Mouse (Mus musculus) midbrain, postnatal 0 days (tissue): ENCODE results near the gene Tff3. TPM values are rescaled to one million over a fixed set of nuclear protein-coding genes. Genes with fewer than 3 reads are reported as not detected.

Experiments used
- ATAC-seq: fragments of 200-750 bp; cut with Nextera tagmentation; 2 replicates; pipeline ENCODE4 v1.8.0; 2017; ENCODE audit warnings: moderate number of reproducible peaks, mild to moderate bottlenecking, moderate TSS enrichment, moderate library complexity; ENCODE audit not compliant: low FRiP score
- DNase-seq: peaks from one replicate; pipeline ENCODE4 v3.0.0-alpha.2; 2015; ENCODE audit warnings: low spot score
- H3K27ac ChIP-seq: fragments of 300-500 bp; sonication (generic); 2 replicates; pipeline ENCODE4 v1.5.1; 2014; ENCODE audit warnings: low read depth, mild to moderate bottlenecking, low read length, mixed read lengths
- H3K27me3 ChIP-seq: fragments of 300-500 bp; sonication (generic); 2 replicates; pipeline ENCODE4 v1.6.1; 2014; ENCODE audit warnings: low read length, control low read depth, mixed read lengths; ENCODE audit not compliant: insufficient read depth
- H3K36me3 ChIP-seq: fragments of 300-500 bp; sonication (generic); 2 replicates; pipeline ENCODE4 v1.6.1; 2014; ENCODE audit warnings: low read length, control low read depth, mixed read lengths; ENCODE audit not compliant: insufficient read depth
- H3K4me1 ChIP-seq: fragments of 300-500 bp; sonication (generic); 2 replicates; pipeline ENCODE4 v1.6.1; 2014; ENCODE audit warnings: mild to moderate bottlenecking, control low read depth, antibody characterized with exemption, low read length, mixed read lengths; ENCODE audit not compliant: insufficient read depth
- H3K4me2 ChIP-seq: fragments of 300-500 bp; sonication (generic); 2 replicates; pipeline ENCODE4 v1.6.1; 2014; ENCODE audit warnings: low read depth, mild to moderate bottlenecking, low read length, mixed read lengths; ENCODE audit not compliant: poor library complexity, severe bottlenecking
- H3K4me3 ChIP-seq: fragments of 300-500 bp; sonication (generic); 2 replicates; pipeline ENCODE4 v1.5.1; 2014; ENCODE audit warnings: low read depth, mild to moderate bottlenecking, low read length, moderate library complexity
- H3K9ac ChIP-seq: fragments of 300-500 bp; sonication (generic); replicated peaks from 2 replicates; pipeline ENCODE4 v1.6.1; 2014; ENCODE audit warnings: mild to moderate bottlenecking, low read length, moderate library complexity, mixed read lengths; ENCODE audit not compliant: poor library complexity, severe bottlenecking
- H3K9me3 ChIP-seq: fragments of 300-500 bp; sonication (generic); 2 replicates; pipeline ENCODE4 v1.6.1; 2016; ENCODE audit warnings: low read length, control low read depth
- CTCF ChIP-seq: IDR thresholded peaks from 2 replicates; pipeline ENCODE4 v1.5.1; 2016; ENCODE audit warnings: antibody characterized with exemption, mild to moderate bottlenecking
- WGBS: fragments of 180-500 bp; shearing (Covaris S2); extraction: QIAGEN DNeasy Blood & Tissue Kit; methylation state at CpG from one replicate; pipeline ENCODE4 v1.1.7; 2014; 5-methylcytosine and 5-hydroxymethylcytosine counted together
- polyA plus RNA-seq: library from polyadenylated mRNA; unstranded; fragments of >200 nt; fragmentation: Nextera tagmentation; extraction: Ambion mirVana; gene quantifications from 2 replicates; pipeline ENCODE4 v1.2.1, GENCODE M21; 2015
- total RNA-seq: library from RNA; depleted of rRNA; stranded (reverse); fragments of >200 nt; gene quantifications from 2 replicates; pipeline ENCODE4 v1.2.3, GENCODE M21; 2014

Gene Tff3
- total and polyA plus RNA-seq, 2 experiments from 2014 or later: 0.83 TPM; not detected in 1

DNA sequence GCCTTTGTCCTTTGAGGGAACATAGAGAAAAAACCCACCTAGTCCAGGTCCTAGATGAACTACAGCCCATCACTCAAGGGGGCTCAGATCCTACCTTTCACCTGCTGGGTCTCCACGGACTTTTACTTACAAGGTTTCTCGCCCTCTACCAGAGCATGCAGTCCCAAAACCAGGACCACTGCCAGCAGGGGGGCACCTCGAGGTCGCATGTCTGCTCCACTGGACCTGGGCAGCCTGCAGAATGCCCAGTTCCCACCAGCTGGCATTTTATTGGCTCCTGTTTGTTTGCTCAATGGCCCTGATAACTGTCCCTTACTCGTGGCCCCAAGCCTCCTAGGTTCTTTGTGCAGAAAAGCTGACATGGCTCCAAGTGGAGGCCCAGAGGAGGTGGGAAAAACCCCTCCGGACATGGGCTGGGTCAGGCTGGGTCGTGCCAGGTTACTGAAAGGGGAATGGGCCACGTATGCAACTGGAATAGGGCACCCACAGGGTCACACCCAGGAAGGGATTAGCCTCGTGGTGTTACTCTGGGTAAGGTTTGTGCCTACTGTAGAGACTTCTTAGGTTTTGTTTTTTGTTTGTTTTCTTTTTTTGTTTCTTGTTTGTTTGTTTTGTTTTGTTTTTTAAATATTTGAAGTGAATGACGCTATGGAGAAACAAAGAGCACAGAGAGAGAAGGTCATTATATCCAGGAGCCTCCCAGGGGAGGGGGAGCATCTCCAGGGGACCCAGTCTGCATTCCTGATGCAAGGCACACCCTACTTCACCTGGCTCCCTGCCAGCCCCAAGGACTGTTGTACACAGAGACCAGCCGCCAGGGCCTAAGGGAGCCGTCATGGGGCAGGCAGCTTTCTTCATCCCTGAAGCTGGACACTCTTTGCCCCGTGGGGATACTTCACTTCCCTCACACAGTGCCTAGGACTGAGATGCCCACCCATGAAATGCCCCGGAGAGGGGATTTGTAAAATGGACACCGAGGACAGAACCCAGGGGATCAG lies 14.9 kb upstream of the Tff3 start, which contains the start of gene Tff2:
TSS of gene Tff2 (minus strand) at position 243 of the 998 bp plus-strand sequence.
- WGBS: 67% methylated on average over 15 of the region's 15 CpGs
- no peak for TF ChIP-seq CTCF
- Histone ChIP-seq H3K36me3 (no peaks in the 10 kb centered on the region), H3K27ac (no peak within 1 kb of the TSS), H3K9me3 (no peaks in the 10 kb centered on the region), H3K4me2 (no peak within 1 kb of the TSS), H3K4me1 (no peaks in the 10 kb centered on the region), H3K9ac (no peak within 1 kb of the TSS), H3K4me3 (no peak within 1 kb of the TSS), H3K27me3 (no peaks in the 10 kb centered on the region)
- ATAC-seq: no peak
- DNase-seq: peak; percentile 22

- WGBS: 89% methylated on average over 7 of the region's 7 CpGs
- H3K9me3 ChIP-seq: no peaks in the 10 kb centered on the region
- no peak for ATAC-seq
- no peaks in the 10 kb centered on the region for H3K27me3 ChIP-seq
- H3K4me3 ChIP-seq: no peak overlapping the region
- H3K36me3 ChIP-seq: no peaks in the 10 kb centered on the region
- H3K9ac ChIP-seq: no peak overlapping the region
- no peak for DNase-seq
- H3K4me2 ChIP-seq: no peak overlapping the region
- H3K4me1 ChIP-seq: no peaks in the 10 kb centered on the region
- no peak for TF ChIP-seq CTCF
- H3K27ac ChIP-seq: no peak overlapping the region
These were observed 12.7 kb upstream of the Tff3 start for GRCm38 (mm10) chr17:31142116-31142515.

DNA sequence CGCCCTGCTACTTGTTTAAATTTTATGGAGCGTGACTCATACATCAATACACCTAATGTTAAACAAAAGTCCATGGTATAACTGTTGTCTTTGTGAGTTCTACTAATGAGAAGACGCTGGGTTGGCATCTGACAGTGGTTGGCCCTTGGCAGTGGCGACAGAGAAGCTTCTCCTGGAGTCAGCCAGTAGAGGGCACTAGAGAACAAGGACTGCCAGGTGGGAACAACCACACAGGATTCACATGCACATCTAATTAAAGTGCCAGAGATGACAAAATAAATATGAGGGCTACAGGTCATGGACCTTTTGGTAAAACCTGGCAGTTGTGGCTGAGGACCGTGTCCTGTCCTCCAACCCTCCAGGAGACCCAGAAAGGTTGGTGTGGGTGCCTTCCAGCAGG lies 9.0 kb upstream of the Tff3 start:
- no peaks in the 10 kb centered on the region for H3K36me3 ChIP-seq
- H3K4me1 ChIP-seq: no peaks in the 10 kb centered on the region
- H3K4me2 ChIP-seq: no peak overlapping the region
- DNase-seq: peak; percentile 87
- H3K4me3 ChIP-seq: no peak overlapping the region
- no peaks in the 10 kb centered on the region for H3K9me3 ChIP-seq
- no peak overlapping the region for H3K27ac ChIP-seq
- TF ChIP-seq CTCF: peak; percentile 87
- no peak overlapping the region for H3K9ac ChIP-seq
- WGBS: 22% methylated on average over 5 of the region's 5 CpGs
- H3K27me3 ChIP-seq: no peaks in the 10 kb centered on the region
- ATAC-seq: no peak

- TF ChIP-seq CTCF: no peak
- DNase-seq (no peak), ATAC-seq (no peak)
- H3K4me3 ChIP-seq: no peak overlapping the region
- no peak overlapping the region for H3K4me2 ChIP-seq
- no peaks in the 10 kb centered on the region for H3K27me3 ChIP-seq
- no peaks in the 10 kb centered on the region for H3K4me1 ChIP-seq
- 95% methylated on average over 1 of the region's 1 CpGs for WGBS
- H3K36me3 ChIP-seq: no peaks in the 10 kb centered on the region
- H3K27ac ChIP-seq: no peak overlapping the region
- H3K9ac ChIP-seq: no peak overlapping the region
- no peaks in the 10 kb centered on the region for H3K9me3 ChIP-seq
These were observed 7.4 kb upstream of the Tff3 start for GRCm38 (mm10) chr17:31136821-31137220.

DNA sequence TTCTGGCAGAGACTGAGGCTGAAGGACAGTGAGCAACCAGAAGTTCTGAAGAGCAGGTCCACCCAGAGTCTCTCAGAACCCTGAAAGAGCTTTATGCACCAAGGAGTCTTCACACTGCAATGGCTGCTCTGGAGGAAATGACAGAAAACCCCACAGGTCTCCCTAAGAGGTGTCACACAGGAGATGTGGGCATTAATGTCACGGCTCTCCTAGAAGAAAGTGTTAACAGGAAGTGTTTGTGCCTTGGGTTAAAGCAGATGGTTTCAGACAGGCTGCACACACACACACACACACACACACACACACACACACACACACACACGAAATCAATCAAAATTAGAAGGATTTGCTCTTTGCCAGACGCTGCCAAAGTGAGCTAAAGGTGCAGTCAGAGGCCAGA lies 6.8 kb upstream of the Tff3 start:
- 75% methylated on average over 3 of the region's 3 CpGs for WGBS
- ATAC-seq (no peak), DNase-seq (no peak)
- Histone ChIP-seq H3K4me2 (no peak overlapping the region), H3K27ac (no peak overlapping the region), H3K9ac (no peak overlapping the region), H3K36me3 (no peaks in the 10 kb centered on the region), H3K4me1 (no peaks in the 10 kb centered on the region), H3K4me3 (no peak overlapping the region), H3K9me3 (no peaks in the 10 kb centered on the region), H3K27me3 (no peaks in the 10 kb centered on the region)
- TF ChIP-seq CTCF: no peak

DNA sequence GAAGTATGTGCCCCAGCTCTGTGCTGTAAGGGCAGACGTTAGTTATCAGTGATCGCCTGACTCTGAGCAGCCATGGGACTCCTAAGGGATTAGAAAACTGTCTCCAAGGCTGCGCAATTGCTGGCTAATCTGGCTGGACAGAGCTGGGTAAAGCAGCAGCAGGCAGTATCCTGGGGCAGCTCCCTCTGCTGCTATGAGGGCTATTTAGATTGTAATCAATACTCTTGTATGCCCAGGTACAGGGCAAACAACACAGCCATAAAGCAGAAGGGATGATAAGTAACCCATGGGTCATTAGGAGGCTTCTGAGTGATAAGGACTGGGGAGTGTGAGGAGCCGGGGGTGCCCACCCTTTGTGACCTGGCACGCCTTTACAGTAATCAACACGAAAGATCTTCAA lies 5.5 kb upstream of the Tff3 start:
- Histone ChIP-seq H3K9ac (no peak overlapping the region), H3K27me3 (no peaks in the 10 kb centered on the region), H3K4me1 (no peaks in the 10 kb centered on the region), H3K9me3 (no peaks in the 10 kb centered on the region), H3K4me2 (no peak overlapping the region), H3K4me3 (no peak overlapping the region), H3K27ac (no peak overlapping the region), H3K36me3 (no peaks in the 10 kb centered on the region)
- WGBS: 74% methylated on average over 6 of the region's 6 CpGs
- ATAC-seq (no peak), DNase-seq (no peak)
- no peak for TF ChIP-seq CTCF
